Mouse (Mus musculus) cerebellum, adult 9-11 months (tissue): ENCODE data around the gene Eya2.
"Not testable (repeated sequence)": the region's sequence is repeated elsewhere in the genome, so short reads cannot be mapped to it uniquely, and the experiment has no call there.

Experiments
- DNase-seq: peaks from one replicate; pipeline ENCODE4 v3.0.0; 2022

The Eya2 gene

DNA sequence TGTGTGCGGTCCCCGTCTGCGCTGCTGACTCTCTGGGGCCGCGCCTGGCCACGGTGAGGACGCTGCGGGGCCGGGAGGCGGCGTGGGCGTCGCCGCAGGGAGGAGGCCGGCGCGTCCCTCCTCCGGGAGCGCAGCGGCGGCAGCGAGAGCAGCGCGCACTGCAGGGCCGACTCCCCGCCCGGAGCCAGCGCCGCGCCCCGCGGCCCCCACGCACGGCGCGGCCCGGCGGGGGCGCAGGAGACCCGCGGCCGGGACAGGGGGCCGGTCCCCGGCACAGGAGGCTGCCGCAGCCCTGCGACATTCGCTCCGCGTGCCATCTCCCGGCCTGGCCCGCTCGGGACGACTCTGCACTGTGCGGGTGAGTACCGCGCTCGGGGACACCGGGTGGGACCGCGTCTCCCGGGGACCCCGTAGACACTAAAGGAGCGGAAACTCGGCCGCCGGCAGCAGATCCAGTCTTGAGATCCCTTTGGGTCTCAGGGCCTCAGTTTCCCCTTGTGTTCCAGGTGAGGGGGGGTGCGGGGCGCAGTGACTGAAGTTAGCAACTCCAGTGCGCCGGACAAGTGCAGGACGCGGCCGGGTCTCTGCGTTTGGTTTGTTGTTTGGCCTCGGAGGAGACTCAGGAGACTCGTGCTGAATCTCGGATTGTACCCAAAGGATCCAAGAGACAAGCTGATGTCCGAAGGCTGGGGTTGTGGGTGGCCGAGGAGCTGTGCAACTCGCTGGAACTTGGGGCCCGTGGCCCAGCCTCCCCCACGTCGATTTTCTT, at the start of gene Eya2:
Gene Eya2, plus strand, starts transcription at position 126 of the 769 bp plus-strand sequence.
- no peak for DNase-seq

DNA sequence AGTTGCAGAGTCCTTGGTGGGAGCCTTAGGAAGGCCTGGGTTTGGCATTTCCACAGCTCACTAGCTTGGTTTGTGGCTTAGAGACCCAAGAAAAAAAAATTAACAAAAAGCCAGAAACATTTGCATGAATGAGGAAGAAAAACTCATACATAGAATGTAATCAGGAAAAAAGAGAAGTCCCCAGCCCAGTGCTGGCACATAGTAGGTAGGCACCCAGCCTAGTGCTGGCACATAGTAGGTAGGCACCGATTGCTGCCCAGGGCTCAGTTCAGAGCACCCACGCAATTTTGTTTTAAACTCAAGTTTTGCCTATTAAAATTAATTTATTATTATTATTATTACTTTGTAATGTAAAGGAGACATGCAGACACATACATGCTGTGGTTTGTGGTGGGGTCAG, 49.1 kb upstream of the Eya2 start:
- DNase-seq, result no peak

DNA sequence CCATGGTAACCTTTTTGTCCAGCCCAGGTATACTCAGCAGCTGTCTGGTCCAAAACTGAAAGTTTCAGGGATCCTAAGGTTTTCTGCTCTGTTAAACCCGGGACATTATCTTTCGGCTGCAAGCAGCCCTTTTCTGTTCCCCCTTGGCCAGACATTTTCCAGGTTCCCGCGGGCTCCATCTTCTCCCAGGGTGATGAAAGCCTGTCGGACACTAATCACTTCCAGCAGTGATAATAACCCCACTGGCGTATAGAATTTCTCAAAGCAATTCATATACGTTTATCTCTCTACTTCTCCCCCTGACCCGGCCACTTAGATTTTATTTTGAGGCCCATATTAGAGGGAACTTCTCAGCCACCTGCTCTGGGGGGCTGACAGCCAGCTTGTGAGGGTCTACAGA, 48.5 kb upstream of the Eya2 start:
- DNase-seq, result no peak

DNA sequence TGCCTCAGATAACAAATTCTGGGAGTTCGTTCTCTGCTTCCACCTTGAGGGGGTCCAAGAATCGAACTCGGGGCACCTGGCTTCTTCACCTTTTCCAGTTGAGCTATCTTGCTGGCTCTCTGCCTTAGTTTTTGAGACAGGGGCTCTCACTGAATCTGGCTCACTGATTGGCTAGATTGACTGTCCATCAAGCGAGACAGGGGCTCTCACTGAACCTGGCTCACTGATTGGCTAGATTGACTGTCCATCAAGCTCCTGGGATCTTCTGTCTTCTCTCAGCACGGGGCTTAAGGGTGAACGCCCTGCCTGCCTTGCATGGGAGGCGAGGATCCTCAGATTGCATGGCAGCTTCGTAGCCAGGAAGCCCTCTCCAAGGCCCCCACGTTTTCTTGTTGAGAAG, 47.4 kb upstream of the Eya2 start:
- DNase-seq, result peak; percentile 12

DNA sequence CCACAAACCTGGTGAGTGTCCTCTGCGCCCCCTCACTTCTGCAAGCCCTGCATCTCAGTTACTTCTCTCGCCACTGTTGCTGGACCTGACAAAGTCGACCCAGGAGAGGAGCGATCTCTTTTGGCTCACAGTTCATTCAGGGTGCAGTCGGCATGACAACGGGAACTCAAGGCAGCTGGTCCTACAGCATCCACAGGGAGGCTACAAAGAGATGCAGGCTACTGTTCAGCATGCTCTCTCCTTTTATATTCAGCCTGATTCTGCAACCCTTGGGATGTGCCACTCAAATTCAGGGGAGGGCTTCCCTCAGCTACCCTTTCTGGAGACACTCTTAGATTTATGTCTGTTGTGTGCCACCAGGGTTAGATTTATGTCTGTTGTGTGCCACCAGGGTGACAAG, 46.2 kb upstream of the Eya2 start:
- no peak for DNase-seq

DNA sequence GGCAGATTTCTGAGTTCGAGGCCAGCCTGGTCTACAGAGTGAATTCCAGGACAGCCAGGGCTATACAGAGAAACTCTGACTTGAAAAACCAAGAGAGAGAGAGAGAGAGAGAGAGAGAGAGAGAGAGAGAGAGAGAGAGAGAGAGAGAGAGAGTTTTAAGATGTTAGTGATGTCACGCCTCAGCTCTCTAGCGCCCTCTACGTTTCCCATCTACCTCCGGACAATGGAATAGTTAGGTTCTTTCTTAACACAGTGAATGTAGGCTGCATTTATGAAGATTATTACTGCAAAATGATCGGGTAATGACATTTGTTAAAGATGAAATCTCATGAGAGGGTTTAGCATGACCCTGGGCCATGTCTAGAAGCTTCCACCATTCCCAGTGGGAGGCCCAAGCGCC, 44.4 kb upstream of the Eya2 start:
- DNase-seq, result not testable (repeated sequence)

DNA sequence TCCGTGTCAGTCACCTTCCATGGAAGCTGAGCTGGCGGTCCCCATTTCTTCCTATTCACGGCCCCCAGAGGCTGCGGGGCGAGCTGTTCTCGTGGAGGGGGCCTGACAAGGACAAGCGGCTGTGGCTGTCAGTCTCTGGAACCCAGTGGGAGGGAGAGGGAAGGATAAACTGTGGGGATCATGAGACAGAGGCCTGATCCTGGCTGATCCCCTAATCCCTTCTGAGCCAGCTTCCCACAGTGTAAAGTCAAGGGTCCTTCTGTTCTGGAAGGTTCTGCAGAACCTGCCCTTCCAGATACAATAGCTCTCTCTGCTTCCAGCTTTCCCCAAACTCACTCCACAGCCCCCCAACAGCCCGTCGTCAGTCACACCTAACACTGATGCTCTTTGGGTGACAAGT, 40.8 kb upstream of the Eya2 start:
- no peak for DNase-seq

DNA sequence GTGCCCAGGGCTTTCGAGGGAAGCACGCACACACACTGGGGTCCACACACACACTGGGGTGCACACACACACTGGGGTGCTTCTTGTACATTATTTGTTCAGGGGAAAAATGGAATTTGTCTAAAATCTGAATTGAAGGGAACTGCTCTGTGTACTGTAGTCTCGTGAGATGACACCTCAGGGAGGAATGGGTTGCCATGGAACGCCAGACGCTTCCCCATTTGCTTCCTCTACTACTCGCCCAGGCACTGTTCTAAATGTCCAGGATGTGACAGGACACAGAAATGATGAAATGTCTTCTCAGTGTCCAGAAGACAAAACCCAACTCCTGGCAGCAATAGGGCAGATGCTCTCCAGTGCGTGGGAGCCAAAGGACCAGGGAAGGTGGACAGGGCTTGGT, 37.6 kb upstream of the Eya2 start:
- DNase-seq, result no peak

DNA sequence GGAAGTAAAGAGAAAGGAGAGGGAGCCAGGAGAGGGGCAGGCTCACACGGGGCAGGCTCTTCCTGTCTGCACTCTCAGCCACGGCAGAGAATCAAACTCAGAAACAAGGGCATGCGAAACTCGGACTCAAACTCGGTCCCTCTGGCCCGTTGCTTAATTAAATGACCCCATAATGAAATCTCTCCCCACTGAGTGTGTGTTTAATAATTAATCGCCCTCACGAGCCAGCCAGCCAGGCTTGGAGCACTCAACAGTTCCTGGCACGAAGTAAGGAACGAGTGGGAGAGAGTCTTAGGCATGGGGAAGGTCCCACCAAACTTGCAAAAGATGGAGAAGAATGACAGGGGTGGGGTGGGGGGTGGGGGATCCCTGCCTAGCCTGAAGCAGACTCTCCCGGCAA, 35.9 kb upstream of the Eya2 start:
- no peak for DNase-seq

DNA sequence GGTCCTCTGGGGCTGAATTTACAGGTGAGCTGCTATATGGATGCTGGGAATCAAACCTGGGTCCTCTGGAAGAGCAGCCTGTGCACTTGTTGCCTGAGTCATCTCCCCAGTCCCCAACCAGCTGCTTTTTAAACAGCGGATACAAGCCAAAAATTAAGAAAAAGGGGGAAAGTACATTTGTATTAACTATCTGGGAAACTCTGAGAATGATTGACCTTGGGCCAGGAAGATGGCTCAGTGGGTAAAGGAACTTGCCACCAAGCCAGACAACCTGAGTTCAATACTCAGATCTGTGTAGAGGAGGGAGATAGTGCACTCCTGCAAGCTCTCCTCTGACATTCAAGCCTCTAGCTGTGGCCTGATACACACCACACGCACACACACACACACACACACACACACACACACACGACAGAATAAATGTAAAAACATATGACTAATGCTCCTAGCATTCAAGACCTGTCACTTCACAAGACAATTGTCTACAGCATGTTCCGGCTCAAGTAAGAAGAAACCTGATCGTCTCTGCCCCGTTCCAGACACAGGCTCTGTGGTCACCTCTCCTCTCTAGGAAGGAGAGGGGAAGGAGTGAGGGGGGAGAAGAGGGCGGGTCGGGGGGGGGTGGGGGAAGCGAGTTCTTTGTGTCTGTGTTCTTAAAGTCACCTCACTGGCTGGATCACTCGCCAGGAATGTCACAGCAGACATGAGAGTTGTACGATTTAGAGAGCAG, 35.2 kb upstream of the Eya2 start:
- DNase-seq, result no peak

DNA sequence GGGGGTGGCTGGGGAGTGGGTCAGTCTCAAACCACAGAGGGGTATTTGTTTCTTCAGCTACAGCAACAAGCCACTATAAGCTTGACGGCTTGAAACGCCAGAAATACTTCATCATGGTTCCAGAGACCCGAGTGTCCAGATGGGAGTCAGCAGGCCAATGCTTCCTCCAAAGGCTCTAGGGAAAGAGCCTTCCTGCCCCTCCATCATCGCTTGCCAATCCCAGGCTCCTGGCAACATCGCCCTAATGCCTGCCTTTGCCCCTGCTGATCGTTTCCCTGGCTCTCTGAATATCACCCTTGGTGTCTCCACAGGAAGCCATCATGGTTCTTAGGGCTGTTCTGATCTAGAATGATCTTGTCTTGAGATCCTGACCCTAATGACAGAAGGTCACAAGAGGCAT, 33.0 kb upstream of the Eya2 start:
- DNase-seq, result no peak

DNA sequence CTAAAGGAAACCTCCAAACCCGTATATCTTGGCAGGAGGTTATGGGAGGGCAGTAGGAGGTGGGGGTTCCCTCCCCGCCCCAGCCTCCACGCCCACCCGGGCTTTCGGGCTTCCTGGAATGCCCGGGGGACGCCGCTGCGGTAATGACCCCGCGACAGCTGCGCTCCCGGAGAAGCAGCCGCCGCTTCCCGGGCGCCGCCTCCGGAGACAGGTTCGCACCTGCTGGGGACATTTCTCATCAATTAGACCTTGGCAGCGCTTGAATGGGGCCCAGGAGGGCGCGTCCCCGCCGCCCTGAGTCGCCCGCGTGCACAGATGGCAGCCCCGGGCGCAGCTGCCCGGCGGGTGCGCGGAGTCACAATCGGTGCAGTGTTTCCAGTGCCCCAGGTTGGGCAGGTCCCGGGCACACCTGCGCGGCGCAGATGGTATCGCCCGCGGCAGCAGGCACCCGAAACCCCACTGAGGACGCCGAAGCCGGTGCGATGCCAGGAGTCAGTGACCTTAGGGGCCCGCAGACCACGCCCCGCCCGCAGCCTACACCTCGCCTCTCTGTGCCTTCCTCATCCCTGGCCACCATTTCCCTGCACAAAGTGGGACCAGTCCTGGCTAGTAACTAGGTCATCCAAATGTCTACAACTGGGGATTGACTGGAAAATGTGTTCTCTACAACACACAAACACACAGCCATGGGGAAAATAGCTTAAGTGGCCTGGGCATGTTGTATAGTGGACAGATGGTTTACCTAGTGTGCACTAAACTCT, 31.4 kb upstream of the Eya2 start:
- peak; percentile 69 for DNase-seq

DNA sequence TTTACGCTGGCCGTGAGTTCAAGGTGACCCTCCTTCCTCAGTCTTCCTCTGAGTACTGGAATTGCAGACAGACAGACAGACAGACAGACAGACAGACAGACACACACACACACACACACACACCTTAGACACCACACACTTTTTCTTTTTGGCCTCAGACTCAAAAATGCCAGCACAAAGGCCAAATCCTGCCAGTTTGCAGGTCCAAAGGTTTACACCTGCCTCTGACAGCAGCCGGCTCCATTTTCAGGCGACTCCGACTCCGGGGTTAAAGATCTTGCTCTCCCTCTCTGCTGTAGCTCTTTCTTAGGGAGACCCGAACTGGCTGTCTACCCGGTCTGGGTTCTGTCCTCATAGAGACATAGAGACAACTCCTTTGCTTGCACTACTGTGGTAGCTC, 30.7 kb upstream of the Eya2 start:
- no peak for DNase-seq

DNA sequence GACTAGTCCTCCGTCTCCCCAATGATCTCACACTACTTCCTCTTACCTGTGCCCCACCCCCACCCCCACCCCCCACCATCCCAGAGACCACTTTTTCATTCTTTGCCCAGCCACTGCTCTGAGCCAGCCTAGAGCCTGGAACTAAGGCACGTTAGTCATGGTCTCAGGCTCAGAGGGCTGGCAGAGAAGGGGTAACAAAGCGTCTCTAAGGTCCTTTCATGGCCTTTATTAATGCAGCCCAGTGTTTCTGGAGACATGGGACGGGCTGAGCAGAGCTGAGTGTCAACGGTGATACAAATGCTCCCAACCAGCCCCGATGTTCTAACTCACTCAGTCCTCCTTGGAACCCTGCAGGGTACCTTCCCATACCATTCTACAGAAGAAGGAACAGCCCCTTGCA, 30.2 kb upstream of the Eya2 start:
- DNase-seq, result no peak

DNA sequence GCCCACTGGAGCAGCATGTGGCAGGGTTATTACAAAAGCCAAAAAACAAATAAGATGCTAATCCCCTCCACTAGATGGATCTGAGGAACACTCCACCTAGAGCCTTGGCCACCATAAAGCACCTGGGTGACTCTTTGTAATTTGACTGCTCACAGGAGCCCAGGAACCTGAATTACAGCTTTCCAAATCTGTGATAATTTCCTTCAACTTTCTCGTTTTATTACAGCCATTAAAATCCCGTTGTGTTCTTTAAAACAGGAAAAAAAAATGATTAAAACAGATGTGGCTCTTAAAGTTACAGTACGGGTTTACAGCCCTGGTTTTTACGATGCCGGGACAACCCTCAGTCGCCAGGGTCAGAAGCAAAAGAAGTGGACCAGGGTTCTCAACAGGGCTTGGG, 27.9 kb upstream of the Eya2 start:
- DNase-seq, result no peak

DNA sequence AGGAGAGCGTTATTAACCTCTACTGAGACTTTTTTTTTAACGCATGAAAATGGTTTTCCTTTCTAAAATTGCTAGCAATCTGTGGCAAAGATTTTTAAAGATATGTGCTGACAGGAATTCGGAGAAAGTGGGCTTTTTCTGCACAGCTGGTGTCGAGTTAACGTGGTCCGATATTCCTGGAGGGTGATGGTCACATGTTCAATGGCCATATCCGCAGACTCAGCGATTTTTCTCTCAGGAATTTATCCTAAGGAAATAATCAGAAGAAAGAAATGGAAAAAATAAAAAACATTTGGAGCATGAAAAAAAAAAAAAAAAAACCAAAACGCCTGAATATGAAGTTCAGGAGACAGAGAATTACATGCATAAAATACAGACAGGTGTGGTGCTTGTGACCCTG, 27.0 kb upstream of the Eya2 start:
- DNase-seq, result no peak

DNA sequence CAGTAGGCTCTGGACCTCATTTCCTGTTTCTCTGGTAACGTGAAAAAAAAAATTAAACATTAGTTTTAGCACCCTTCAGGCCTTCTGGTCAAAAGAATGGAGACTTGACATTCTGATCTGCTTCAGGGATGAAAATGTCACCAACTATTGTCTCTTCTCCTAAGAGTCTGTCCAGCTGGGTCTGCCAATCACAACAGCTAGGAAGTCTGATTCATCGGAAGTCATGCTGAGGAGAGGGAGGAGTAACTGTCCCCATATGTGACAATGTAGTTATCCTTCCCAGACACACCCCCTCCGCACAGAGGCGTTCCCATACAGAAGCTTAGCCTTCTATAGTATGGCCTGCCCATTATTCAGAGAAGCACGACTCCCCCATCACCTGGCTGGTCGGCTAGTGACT, 25.9 kb upstream of the Eya2 start:
- DNase-seq, result no peak

DNA sequence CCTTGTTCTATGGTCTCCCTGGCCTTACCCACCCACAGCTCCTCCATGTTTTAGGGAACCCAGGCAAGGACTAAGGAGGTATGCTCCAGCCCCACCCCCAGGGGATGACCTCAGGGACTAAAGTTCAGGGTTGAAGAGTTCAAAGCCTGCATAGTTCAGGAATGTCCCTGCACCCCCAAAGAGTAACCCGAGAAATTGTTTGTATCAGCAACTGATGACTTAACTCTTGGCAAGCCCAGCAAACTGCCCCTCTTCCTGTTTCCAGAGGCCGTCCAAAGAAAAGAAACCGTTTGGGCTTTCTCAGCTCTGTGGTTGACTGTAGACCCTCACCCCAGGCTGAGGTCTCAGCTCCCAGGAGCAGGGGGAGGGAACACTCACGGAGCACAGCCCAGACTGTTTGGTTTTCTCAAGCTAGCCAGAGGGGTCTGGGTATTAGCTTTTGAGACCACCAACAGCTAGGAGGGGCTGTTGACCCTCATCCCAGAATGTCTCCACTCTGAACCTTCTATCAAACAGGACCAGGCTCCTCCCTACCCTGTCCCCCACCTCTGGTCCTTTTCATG, 23.5 kb upstream of the Eya2 start:
- no peak for DNase-seq

DNA sequence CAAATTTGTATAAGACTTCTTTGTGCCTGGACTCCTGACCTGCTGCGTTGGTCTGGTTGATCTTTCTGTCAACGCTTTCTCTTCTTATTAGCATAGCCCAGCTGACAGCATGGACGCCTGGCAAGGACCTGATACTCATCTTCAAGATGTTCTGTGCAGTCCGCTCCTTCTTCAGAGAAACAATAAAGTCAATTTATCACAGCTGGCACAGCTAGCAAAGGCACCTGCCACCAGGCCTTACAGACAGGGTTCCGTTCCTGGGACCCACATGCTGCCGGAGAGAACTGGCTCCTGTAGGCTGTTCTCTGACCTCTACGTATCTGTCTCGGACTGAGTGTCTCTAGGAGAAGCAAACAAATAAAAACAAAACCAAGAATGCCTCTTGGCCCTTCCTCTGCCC, 11.8 kb upstream of the Eya2 start:
- no peak for DNase-seq

DNA sequence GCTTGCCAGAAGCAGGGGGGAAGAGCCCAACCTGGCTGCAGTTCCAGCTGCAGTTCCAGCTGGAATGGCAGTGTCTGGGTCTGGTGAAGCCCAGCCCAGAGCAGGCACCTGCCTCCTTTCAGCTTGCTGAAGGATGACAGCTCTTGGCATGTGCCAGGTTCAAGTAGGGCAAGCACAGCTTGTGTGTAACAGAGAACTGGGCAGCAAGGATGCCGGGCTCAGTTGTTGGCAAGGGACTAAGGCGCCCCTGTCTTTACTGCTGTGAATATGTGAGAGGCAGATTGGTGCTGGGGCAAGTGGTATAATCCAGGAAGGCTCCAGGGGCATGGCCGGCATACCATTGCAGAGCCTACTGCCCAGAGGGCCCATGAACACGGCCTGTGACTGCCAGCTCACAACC, 11.3 kb upstream of the Eya2 start:
- DNase-seq, result no peak

DNA sequence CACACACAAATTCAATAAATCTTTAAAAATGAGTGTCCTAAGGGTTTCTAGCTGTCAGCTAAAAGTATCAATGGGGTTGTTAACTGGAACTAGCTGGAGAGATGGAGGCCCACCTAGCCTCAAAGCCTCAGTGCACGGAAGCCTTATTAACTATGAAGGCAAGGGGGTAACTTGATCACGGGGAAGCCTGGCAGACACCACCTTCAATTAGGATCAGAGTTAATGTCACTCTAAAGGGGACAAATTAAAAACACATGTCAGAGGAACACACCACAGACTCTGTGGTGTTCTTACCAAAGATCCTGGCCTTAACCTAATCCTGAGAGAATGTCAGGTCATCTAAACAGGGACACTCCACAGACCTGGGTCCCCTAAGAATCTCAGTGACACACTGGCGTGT, 10.3 kb upstream of the Eya2 start:
- DNase-seq, result no peak

DNA sequence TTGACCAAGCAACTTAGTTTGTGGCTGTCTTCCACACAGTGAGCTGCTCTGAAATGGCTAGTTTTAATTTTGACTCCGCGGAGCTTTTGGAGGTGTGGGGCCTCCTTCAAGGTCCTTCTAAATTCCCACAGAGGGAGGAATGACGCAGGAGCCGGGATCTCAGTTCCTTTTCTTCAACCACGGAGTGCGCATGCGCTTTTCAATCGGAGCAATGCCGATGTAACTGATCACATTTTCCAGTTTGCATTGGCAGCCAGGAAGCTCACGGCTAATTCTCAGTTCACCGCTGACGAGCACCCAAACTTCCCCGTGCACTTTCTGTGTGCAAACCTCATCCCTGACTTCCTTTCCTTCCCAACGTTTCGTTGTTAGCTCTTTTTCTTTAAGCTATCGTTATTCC, 4.1 kb upstream of the Eya2 start:
- DNase-seq, result no peak

DNA sequence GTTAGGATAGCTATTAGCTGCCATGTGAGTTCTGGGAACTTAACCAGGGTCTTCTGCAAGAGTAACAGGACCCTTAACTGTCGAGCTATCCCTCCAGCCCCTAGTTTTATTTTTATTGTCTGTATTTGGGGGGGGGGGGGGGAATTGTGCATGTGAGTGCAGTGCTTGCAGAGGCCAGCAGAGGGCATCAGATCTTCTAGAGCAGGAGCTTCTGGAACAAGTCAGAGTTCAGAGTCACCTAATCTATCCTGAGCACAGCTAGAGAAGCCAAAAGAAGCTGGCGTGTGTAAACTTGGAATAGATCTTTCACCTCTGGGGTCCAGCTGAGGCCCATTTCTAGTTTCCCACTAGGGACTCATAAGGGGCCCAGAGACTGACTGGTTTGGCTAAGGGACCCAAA, 1.1 kb upstream of the Eya2 start:
- DNase-seq, result no peak

DNA sequence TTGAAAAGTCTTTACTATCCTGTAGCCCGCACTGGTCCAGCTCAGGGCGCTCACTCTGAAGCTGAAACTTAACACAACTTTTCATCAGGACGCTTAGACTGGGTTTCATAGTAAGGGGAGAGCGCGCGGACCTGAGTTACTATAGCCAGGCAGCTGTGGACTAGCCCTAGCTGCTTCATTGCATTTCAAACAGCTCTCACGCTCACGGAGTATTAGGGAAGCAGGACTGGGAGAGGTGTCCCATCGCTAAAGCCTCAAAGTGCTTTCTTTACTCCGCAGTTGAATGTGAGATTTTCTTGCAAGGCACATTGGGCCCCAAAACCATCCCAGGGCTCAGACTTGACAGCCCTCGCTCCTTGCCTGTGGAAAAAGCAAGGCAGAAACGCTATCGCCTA, 841 bp downstream of the Eya2 start:
- DNase-seq, result no peak
